ENCODE assay signal across 9 mouse cellular contexts in the genomic region with DNA sequence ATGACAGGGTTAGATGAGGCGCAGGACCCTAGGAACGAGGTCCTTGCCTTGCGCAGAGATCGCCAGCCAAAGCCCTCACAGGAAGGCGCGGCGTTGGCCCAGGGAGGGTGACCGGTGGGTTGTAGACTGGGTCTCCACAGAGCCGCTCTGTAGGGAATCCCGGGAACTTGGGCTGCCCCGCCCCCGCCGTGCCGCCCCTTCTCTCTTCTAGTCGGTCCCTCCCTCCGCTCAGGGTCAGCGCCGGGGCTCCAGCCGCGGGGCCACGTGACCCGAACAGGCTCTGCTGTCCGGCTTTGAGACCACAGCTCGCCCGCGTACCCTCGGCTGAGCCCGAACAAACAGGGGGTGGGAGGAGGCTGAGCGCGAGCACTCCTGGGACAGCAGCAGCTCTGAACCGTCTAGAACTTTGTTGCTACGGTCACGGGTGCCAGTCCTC. TPM values are rescaled to one million over a fixed set of nuclear protein-coding genes. Genes with fewer than 3 reads are reported as not detected.
A peak's percentile ranks its signal among the peaks of the same experiment; 100 is the strongest.
DNase-seq lines count a peak whose midpoint lies in the region; ATAC-seq and TF ChIP-seq lines count a peak whose summit lies in the region.
"Had no signal": no experiment of that assay in that cellular context is flagged by ENCODE, and none has a peak within 500 bp of the region (broad histone marks: within the 10 kb centered on the region; RNA-seq: fewer than 3 reads in every experiment).

A gene (minus strand): TSS at position 149 of the 436 bp plus-strand sequence.

- H3K9ac ChIP-seq in embryonic facial prominence, embryonic 13.5 days: 0 out of 2 replicates have a peak within 1 kb of the TSS, but pooled peaks have one; percentile 40
- no peak within 1 kb of the TSS for H3K9ac ChIP-seq in hindbrain, embryonic 14.5 days
- H3K9ac ChIP-seq in midbrain, postnatal 0 days (replicated peaks; ENCODE audit: low read length, poor library complexity, severe bottlenecking): no peak within 1 kb of the TSS

- H3K9me3 ChIP-seq in embryonic facial prominence, embryonic 13.5 days: no peaks in the 10 kb centered on the region
- no peaks in the 10 kb centered on the region for H3K9me3 ChIP-seq in hindbrain, embryonic 14.5 days (ENCODE audit: control insufficient read depth, low read length)
- H3K9me3 ChIP-seq in midbrain, postnatal 0 days (ENCODE audit: low read length): no peaks in the 10 kb centered on the region

- H3K27me3 ChIP-seq in embryonic facial prominence, embryonic 13.5 days: peaks cover 90% of the 10 kb centered on the region
- H3K27me3 ChIP-seq in hindbrain, embryonic 14.5 days (ENCODE audit: control insufficient read depth, insufficient read depth, low read length): peaks cover 66% of the 10 kb centered on the region
- H3K27me3 ChIP-seq in midbrain, postnatal 0 days (ENCODE audit: insufficient read depth, low read length): peaks cover 55% of the 10 kb centered on the region

- no peak within 1 kb of the TSS for H3K27ac ChIP-seq in embryonic facial prominence, embryonic 13.5 days
- no peak within 1 kb of the TSS for H3K27ac ChIP-seq in hindbrain, embryonic 14.5 days
- H3K27ac ChIP-seq in midbrain, postnatal 0 days (ENCODE audit: low read depth, low read length): no peak within 1 kb of the TSS

- no peak for TF ChIP-seq CTCF in midbrain, postnatal 0 days (IDR thresholded peaks at IDR 0.05)

- no peaks in the 10 kb centered on the region for H3K36me3 ChIP-seq in embryonic facial prominence, embryonic 13.5 days
- H3K36me3 ChIP-seq in hindbrain, embryonic 14.5 days (replicated peaks; ENCODE audit: control insufficient read depth, insufficient read depth): no peaks in the 10 kb centered on the region
- H3K36me3 ChIP-seq in midbrain, postnatal 0 days (ENCODE audit: insufficient read depth, low read length): no peaks in the 10 kb centered on the region

- peak; percentile 23 for DNase-seq in ES-CJ7 (ENCODE audit: low read depth, low spot score)
- no peak for DNase-seq in hindbrain, embryonic 14.5 days (ENCODE audit: low spot score)
- DNase-seq in liver: peak; percentile 68
- DNase-seq in midbrain, postnatal 0 days (ENCODE audit: low spot score): no peak
- DNase-seq in thymus, postnatal 0 days (ENCODE audit: low spot score): no peak
- no peak for DNase-seq in gastrocnemius, postnatal 10 days

- peaks cover 15% of the 10 kb centered on the region for H3K4me1 ChIP-seq in embryonic facial prominence, embryonic 13.5 days
- peaks cover 13% of the 10 kb centered on the region for H3K4me1 ChIP-seq in hindbrain, embryonic 14.5 days (replicated peaks; ENCODE audit: control insufficient read depth, insufficient read depth, low read length)
- no peaks in the 10 kb centered on the region for H3K4me1 ChIP-seq in midbrain, postnatal 0 days (ENCODE audit: insufficient read depth, low read length)

- ATAC-seq in embryonic facial prominence, embryonic 13.5 days (ENCODE audit: insufficient number of reproducible peaks, insufficient read depth, low FRiP score, low TSS enrichment, low read depth): no peak; the same call in 1 of the 2 replicates
- ATAC-seq in hindbrain, embryonic 14.5 days (ENCODE audit: low FRiP score): no peak
- ATAC-seq in midbrain, postnatal 0 days (ENCODE audit: low FRiP score): no peak
- no peak for ATAC-seq in megakaryocyte-erythroid progenitor cell, adult 5-6 weeks (replicated peaks; ENCODE audit: low FRiP score, low TSS enrichment, poor library complexity, severe bottlenecking)

- H3K4me2 ChIP-seq in embryonic facial prominence, embryonic 13.5 days: peak within 1 kb of the TSS; percentile 64
- H3K4me2 ChIP-seq in hindbrain, embryonic 14.5 days (replicated peaks): peak within 1 kb of the TSS; percentile 44
- peak within 1 kb of the TSS; percentile 39 for H3K4me2 ChIP-seq in midbrain, postnatal 0 days (ENCODE audit: low read depth, low read length, poor library complexity, severe bottlenecking)

- H3K4me3 ChIP-seq in embryonic facial prominence, embryonic 13.5 days: peak within 1 kb of the TSS; percentile 39
- H3K4me3 ChIP-seq in hindbrain, embryonic 14.5 days (replicated peaks; ENCODE audit: low read length): peak within 1 kb of the TSS; percentile 22
- H3K4me3 ChIP-seq in midbrain, postnatal 0 days (ENCODE audit: low read depth, low read length): peak within 1 kb of the TSS; percentile 24

- WGBS in embryonic facial prominence, embryonic 13.5 days: under 1% methylated on average over 33 of the region's 33 CpGs
- WGBS in hindbrain, embryonic 14.5 days: under 1% methylated on average over 31 of the region's 33 CpGs
- WGBS in midbrain, postnatal 0 days: under 1% methylated on average over 33 of the region's 33 CpGs

RNA-seq across cellular contexts. Expression of the gene that starts here (rescaled TPM):
- 0.18 TPM in 1 of 2 replicates, not detected in the other for polyA plus RNA-seq in embryonic facial prominence, embryonic 13.5 days (2015; fragmentation: Nextera tagmentation; extraction: Ambion mirVana)
- 0.05 TPM in 1 of 2 replicates, not detected in the other for polyA plus RNA-seq in hindbrain, embryonic 14.5 days (2014; fragmentation: Nextera tagmentation; extraction: Ambion mirVana)
- not detected in 2 replicates for total RNA-seq in midbrain, postnatal 0 days (2014; rRNA removed)
- not detected in 2 replicates for polyA plus RNA-seq in midbrain, postnatal 0 days (2015; fragmentation: Nextera tagmentation; extraction: Ambion mirVana)
- not detected in 2 replicates for total RNA-seq in megakaryocyte-erythroid progenitor cell, adult 5-6 weeks (2014; fragmentation: Nextera tagmentation)
- not detected in 2 replicates for total RNA-seq in megakaryocyte-erythroid progenitor cell, adult 5-6 weeks (2017)
- not detected in 2 replicates for polyA plus RNA-seq in thymus, postnatal 0 days (2015; fragmentation: Nextera tagmentation; extraction: Ambion mirVana)
- not detected for total RNA-seq in gastrocnemius, postnatal 10 days (2021)
- total RNA-seq: hematopoietic stem cell, adult 5-6 weeks had no signal

Comparison
In these comparisons a context has a peak if more than half of its experiments do, and no peak if none do; other contexts are left out.
1. DNase-seq: peak in ES-CJ7 (single experiment) and liver (single experiment); none in hindbrain, embryonic 14.5 days (single experiment), midbrain, postnatal 0 days (single experiment), thymus, postnatal 0 days (single experiment) and gastrocnemius, postnatal 10 days (single experiment).
2. Peak in every context shown above with its lines, with median percentiles within 50 percentile points of each other: H3K4me2 ChIP-seq and H3K4me3 ChIP-seq.